Mouse (Mus musculus) embryonic facial prominence, embryonic 11.5 days (tissue): ENCODE data around the gene Clpp. TPM values are rescaled to one million over a fixed set of nuclear protein-coding genes. Genes with fewer than 3 reads are reported as not detected.

Source experiments
- ATAC-seq: fragments of 200-750 bp; cut with Nextera tagmentation; replicated peaks from 2 replicates; pipeline ENCODE4 v1.8.0; 2017; ENCODE audit warnings: low read depth; ENCODE audit not compliant: insufficient number of reproducible peaks, low FRiP score, low TSS enrichment
- DNase-seq: peaks from one replicate; pipeline ENCODE4 v3.0.0-alpha.2; 2015; ENCODE audit warnings: low spot score
- H3K27ac ChIP-seq: fragments of 300-500 bp; sonication (generic); replicated peaks from 2 replicates; pipeline ENCODE4 v1.5.1; 2014; ENCODE audit warnings: mild to moderate bottlenecking, low read depth, low read length, control low read depth
- H3K27me3 ChIP-seq: fragments of 300-500 bp; sonication (generic); 2 replicates; pipeline ENCODE4 v1.6.1; 2014; ENCODE audit warnings: mild to moderate bottlenecking, low read length, moderate library complexity, mixed read lengths; ENCODE audit not compliant: control insufficient read depth, insufficient read depth
- H3K36me3 ChIP-seq: fragments of 300-500 bp; sonication (generic); replicated peaks from 2 replicates; pipeline ENCODE4 v1.6.1; 2014; ENCODE audit warnings: low read depth, mild to moderate bottlenecking, low read length, moderate library complexity, mixed read lengths; ENCODE audit not compliant: control insufficient read depth, insufficient read depth
- H3K4me1 ChIP-seq: fragments of 300-500 bp; sonication (generic); 2 replicates; pipeline ENCODE4 v1.6.1; 2014; ENCODE audit warnings: low read length, mixed read lengths; ENCODE audit not compliant: control insufficient read depth, insufficient read depth
- H3K4me2 ChIP-seq: fragments of 300-500 bp; sonication (generic); 2 replicates; pipeline ENCODE4 v1.6.1; 2014; ENCODE audit warnings: low read depth, mild to moderate bottlenecking, control low read depth, low read length, moderate library complexity
- H3K4me3 ChIP-seq: fragments of 300-500 bp; sonication (generic); 2 replicates; pipeline ENCODE4 v1.5.1; 2014; ENCODE audit warnings: low read depth, low read length, control low read depth
- H3K9ac ChIP-seq: fragments of 300-500 bp; sonication (generic); replicated peaks from 2 replicates; pipeline ENCODE4 v1.6.1; 2014; ENCODE audit warnings: mild to moderate bottlenecking, control low read depth, low read length
- H3K9me3 ChIP-seq: fragments of 300-500 bp; sonication (generic); replicated peaks from 2 replicates; pipeline ENCODE4 v1.6.1; 2016; ENCODE audit warnings: mild to moderate bottlenecking, low read length, inconsistent platforms, mixed read lengths; ENCODE audit not compliant: control insufficient read depth
- WGBS: fragments of 180-500 bp; shearing (Covaris S2); extraction: QIAGEN DNeasy Blood & Tissue Kit; methylation state at CpG from one replicate; pipeline ENCODE4 v1.1.7; 2014; 5-methylcytosine and 5-hydroxymethylcytosine counted together
- polyA plus RNA-seq: library from polyadenylated mRNA; unstranded; fragments of >200 nt; fragmentation: Nextera tagmentation; extraction: Ambion mirVana; gene quantifications from 2 replicates; pipeline ENCODE4 v1.2.1, GENCODE M21; 2014

The Clpp gene
- polyA plus RNA-seq, 1 experiment from 2014 or later, result 148 TPM

GRCm38 (mm10) chr17:56963646-56964045, 26.5 kb upstream of the Clpp start:
- no peak for ATAC-seq
- Histone ChIP-seq H3K9me3 (no peaks in the 10 kb centered on the region), H3K4me3 (no peak overlapping the region), H3K27me3 (no peaks in the 10 kb centered on the region), H3K4me1 (no peaks in the 10 kb centered on the region), H3K9ac (no peak overlapping the region), H3K27ac (no peak overlapping the region), H3K4me2 (no peak overlapping the region), H3K36me3 (no peaks in the 10 kb centered on the region)
- DNase-seq, result no peak
- 81% methylated on average over 6 of the region's 6 CpGs for WGBS

GRCm38 (mm10) chr17:56969321-56969720, 20.8 kb upstream of the Clpp start:
- no peaks in the 10 kb centered on the region for H3K4me1 ChIP-seq
- no peak overlapping the region for H3K27ac ChIP-seq
- H3K36me3 ChIP-seq, result no peaks in the 10 kb centered on the region
- no peak overlapping the region for H3K4me2 ChIP-seq
- no peak overlapping the region for H3K4me3 ChIP-seq
- ATAC-seq (no peak), DNase-seq (no peak)
- 70% methylated on average over 3 of the region's 3 CpGs for WGBS
- no peaks in the 10 kb centered on the region for H3K9me3 ChIP-seq
- H3K27me3 ChIP-seq, result no peaks in the 10 kb centered on the region
- no peak overlapping the region for H3K9ac ChIP-seq

- no peak overlapping the region for H3K9ac ChIP-seq
- no peaks in the 10 kb centered on the region for H3K4me1 ChIP-seq
- H3K9me3 ChIP-seq, result no peaks in the 10 kb centered on the region
- no peak for DNase-seq
- 64% methylated on average over 5 of the region's 5 CpGs for WGBS
- H3K36me3 ChIP-seq, result no peaks in the 10 kb centered on the region
- H3K27ac ChIP-seq, result no peak overlapping the region
- ATAC-seq, result no peak
- no peak overlapping the region for H3K4me3 ChIP-seq
- H3K27me3 ChIP-seq, result no peaks in the 10 kb centered on the region
- H3K4me2 ChIP-seq, result no peak overlapping the region
Observed at GRCm38 (mm10) chr17:56970081-56970480, 20.0 kb upstream of the Clpp start.

- Histone ChIP-seq H3K36me3 (no peaks in the 10 kb centered on the region), H3K27me3 (no peaks in the 10 kb centered on the region), H3K4me3 (no peak overlapping the region), H3K4me1 (no peaks in the 10 kb centered on the region), H3K9me3 (no peaks in the 10 kb centered on the region), H3K4me2 (no peak overlapping the region), H3K27ac (no peak overlapping the region), H3K9ac (no peak overlapping the region)
- no peak for ATAC-seq
- no peak for DNase-seq
- WGBS, result 66% methylated on average over 12 of the region's 14 CpGs
Observed at GRCm38 (mm10) chr17:56973956-56974707, 16.0 kb upstream of the Clpp start.

- no peak for DNase-seq
- Histone ChIP-seq H3K4me3 (no peak overlapping the region), H3K27ac (no peak overlapping the region), H3K4me2 (no peak overlapping the region), H3K9me3 (no peaks in the 10 kb centered on the region), H3K36me3 (no peaks in the 10 kb centered on the region), H3K4me1 (no peaks in the 10 kb centered on the region), H3K9ac (no peak overlapping the region), H3K27me3 (no peaks in the 10 kb centered on the region)
- 73% methylated on average over 5 of the region's 5 CpGs for WGBS
- no peak for ATAC-seq
Observed at GRCm38 (mm10) chr17:56974708-56975240, 15.3 kb upstream of the Clpp start.

GRCm38 (mm10) chr17:56975391-56975790, 14.7 kb upstream of the Clpp start:
- H3K4me1 ChIP-seq, result no peaks in the 10 kb centered on the region
- H3K27ac ChIP-seq, result no peak overlapping the region
- no peaks in the 10 kb centered on the region for H3K27me3 ChIP-seq
- H3K36me3 ChIP-seq, result no peaks in the 10 kb centered on the region
- 61% methylated on average over 3 of the region's 3 CpGs for WGBS
- ATAC-seq (no peak), DNase-seq (no peak)
- H3K4me2 ChIP-seq, result no peak overlapping the region
- H3K9me3 ChIP-seq, result no peaks in the 10 kb centered on the region
- no peak overlapping the region for H3K4me3 ChIP-seq
- H3K9ac ChIP-seq, result no peak overlapping the region

- ATAC-seq (no peak), DNase-seq (no peak)
- 72% methylated on average over 8 of the region's 8 CpGs for WGBS
Observed at GRCm38 (mm10) chr17:56976531-56977390, 13.3 kb upstream of the Clpp start.

GRCm38 (mm10) chr17:56979524-56979923, 10.6 kb upstream of the Clpp start:
- no peak overlapping the region for H3K4me2 ChIP-seq
- H3K9me3 ChIP-seq, result no peaks in the 10 kb centered on the region
- H3K4me3 ChIP-seq, result no peak overlapping the region
- 54% methylated on average over 4 of the region's 8 CpGs for WGBS
- no peaks in the 10 kb centered on the region for H3K36me3 ChIP-seq
- no peaks in the 10 kb centered on the region for H3K27me3 ChIP-seq
- no peaks in the 10 kb centered on the region for H3K4me1 ChIP-seq
- H3K9ac ChIP-seq, result no peak overlapping the region
- H3K27ac ChIP-seq, result no peak overlapping the region
- no peak for DNase-seq
- ATAC-seq, result no peak

More at GRCm38 (mm10) chr17:56976531-56977390, 13.3 kb upstream of the Clpp start:
- no peaks in the 10 kb centered on the region for H3K4me1 ChIP-seq
- no peaks in the 10 kb centered on the region for H3K36me3 ChIP-seq
- no peak overlapping the region for H3K4me2 ChIP-seq
- H3K27me3 ChIP-seq, result no peaks in the 10 kb centered on the region
- no peak overlapping the region for H3K9ac ChIP-seq
- H3K4me3 ChIP-seq, result no peak overlapping the region
- H3K9me3 ChIP-seq, result no peaks in the 10 kb centered on the region
- H3K27ac ChIP-seq, result no peak overlapping the region
